Mouse (Mus musculus) intestine, postnatal 0 days (tissue): ENCODE measurements around the gene Tspan7. TPM values are rescaled to one million over a fixed set of nuclear protein-coding genes. Genes with fewer than 3 reads are reported as not detected.

Source experiments
- ATAC-seq: fragments of 200-750 bp; cut with Nextera tagmentation; 2 replicates; pipeline ENCODE4 v1.8.0; 2017; ENCODE audit warnings: mild to moderate bottlenecking, moderate TSS enrichment, moderate library complexity
- H3K27ac ChIP-seq: fragments of 300-500 bp; sonication (generic); 2 replicates; pipeline ENCODE4 v1.5.1; 2014; ENCODE audit warnings: mild to moderate bottlenecking, low read depth, low read length, moderate library complexity
- H3K27me3 ChIP-seq: fragments of 300-500 bp; sonication (generic); replicated peaks from 2 replicates; pipeline ENCODE4 v1.6.1; 2014; ENCODE audit warnings: low read length, mixed read lengths; ENCODE audit not compliant: control insufficient read depth, insufficient read depth
- H3K36me3 ChIP-seq: fragments of 300-500 bp; sonication (generic); 2 replicates; pipeline ENCODE4 v1.6.1; 2014; ENCODE audit warnings: mild to moderate bottlenecking, moderate library complexity; ENCODE audit not compliant: control insufficient read depth, insufficient read depth
- H3K4me1 ChIP-seq: fragments of 300-500 bp; sonication (generic); replicated peaks from 2 replicates; pipeline ENCODE4 v1.6.1; 2014; ENCODE audit warnings: antibody characterized with exemption, low read length, mixed read lengths; ENCODE audit not compliant: control insufficient read depth, insufficient read depth
- H3K4me2 ChIP-seq: fragments of 300-500 bp; sonication (generic); replicated peaks from 2 replicates; pipeline ENCODE4 v1.6.1; 2014; ENCODE audit warnings: low read depth, mild to moderate bottlenecking, moderate library complexity
- H3K4me3 ChIP-seq: fragments of 300-500 bp; sonication (generic); 2 replicates; pipeline ENCODE4 v1.5.1; 2014; ENCODE audit warnings: low read depth, low read length
- H3K9ac ChIP-seq: fragments of 300-500 bp; sonication (generic); 2 replicates; pipeline ENCODE4 v1.6.1; 2014; ENCODE audit warnings: mild to moderate bottlenecking, low read depth, low read length
- H3K9me3 ChIP-seq: fragments of 300-500 bp; sonication (generic); 2 replicates; pipeline ENCODE4 v1.6.1; 2016; ENCODE audit warnings: mixed run types; ENCODE audit not compliant: control insufficient read depth
- CTCF ChIP-seq: sonication (generic); IDR thresholded peaks from 2 replicates; pipeline ENCODE4 v1.5.1; 2016; ENCODE audit warnings: low read depth, mild to moderate bottlenecking, control low read depth, antibody characterized with exemption, moderate library complexity
- WGBS: fragments of 180-500 bp; shearing (Covaris S2); extraction: QIAGEN DNeasy Blood & Tissue Kit; methylation state at CpG from one replicate; pipeline ENCODE4 v1.1.7; 2014; 5-methylcytosine and 5-hydroxymethylcytosine counted together
- polyA plus RNA-seq: library from polyadenylated mRNA; unstranded; fragments of >200 nt; fragmentation: Nextera tagmentation; extraction: Ambion mirVana; gene quantifications from 2 replicates; pipeline ENCODE4 v1.2.1, GENCODE M21; 2015

The Tspan7 gene
- polyA plus RNA-seq, 1 experiment from 2014 or later = 120 TPM

GRCm38 (mm10) chrX:10593561-10593960 is 108.6 kb downstream of the Tspan7 start:
- no peak for TF ChIP-seq CTCF
- H3K4me1 ChIP-seq = no peaks in the 10 kb centered on the region
- H3K27me3 ChIP-seq = no peaks in the 10 kb centered on the region
- H3K4me2 ChIP-seq = no peak overlapping the region
- H3K4me3 ChIP-seq = no peak overlapping the region
- no peak for ATAC-seq
- no peaks in the 10 kb centered on the region for H3K9me3 ChIP-seq
- no peak overlapping the region for H3K27ac ChIP-seq
- H3K9ac ChIP-seq = no peak overlapping the region
- no peaks in the 10 kb centered on the region for H3K36me3 ChIP-seq
- WGBS = 85% methylated on average over 7 of the region's 7 CpGs

GRCm38 (mm10) chrX:10617119-10617518 is 132.2 kb downstream of the Tspan7 start:
- ATAC-seq = no peak
- peak; percentile 59 for TF ChIP-seq CTCF

GRCm38 (mm10) chrX:10641062-10641461 is 156.1 kb downstream of the Tspan7 start:
- no peaks in the 10 kb centered on the region for H3K27me3 ChIP-seq
- no peak for ATAC-seq
- no peak overlapping the region for H3K27ac ChIP-seq
- no peaks in the 10 kb centered on the region for H3K4me1 ChIP-seq
- H3K4me3 ChIP-seq = no peak overlapping the region
- no peak overlapping the region for H3K4me2 ChIP-seq
- H3K9me3 ChIP-seq = no peaks in the 10 kb centered on the region
- H3K9ac ChIP-seq = no peak overlapping the region
- TF ChIP-seq CTCF = no peak
- no peaks in the 10 kb centered on the region for H3K36me3 ChIP-seq

More at GRCm38 (mm10) chrX:10617119-10617518, 132.2 kb downstream of the Tspan7 start:
- Histone ChIP-seq H3K9me3 (no peaks in the 10 kb centered on the region), H3K4me2 (no peak overlapping the region), H3K4me3 (no peak overlapping the region), H3K36me3 (no peaks in the 10 kb centered on the region), H3K9ac (no peak overlapping the region), H3K27me3 (no peaks in the 10 kb centered on the region), H3K4me1 (no peaks in the 10 kb centered on the region), H3K27ac (no peak overlapping the region)
- WGBS = 30% methylated on average over 5 of the region's 5 CpGs

Other genes with a start within 250 kb of the Tspan7 start
- 42.9 and 50.2 TPM in 2 replicates for gene Otc, start 232.9 kb upstream of the Tspan7 start, polyA plus RNA-seq
- gene Mid1ip1, start 229.9 kb downstream of the Tspan7 start, polyA plus RNA-seq = 32.6 and 34.9 TPM in 2 replicates